Mouse (Mus musculus) lung, postnatal 10 days (tissue): Measurements from ENCODE around the gene Opcml.

Experiments used
- DNase-seq: peaks from one replicate; pipeline ENCODE4 v3.0.0; 2021

The Opcml gene

DNA sequence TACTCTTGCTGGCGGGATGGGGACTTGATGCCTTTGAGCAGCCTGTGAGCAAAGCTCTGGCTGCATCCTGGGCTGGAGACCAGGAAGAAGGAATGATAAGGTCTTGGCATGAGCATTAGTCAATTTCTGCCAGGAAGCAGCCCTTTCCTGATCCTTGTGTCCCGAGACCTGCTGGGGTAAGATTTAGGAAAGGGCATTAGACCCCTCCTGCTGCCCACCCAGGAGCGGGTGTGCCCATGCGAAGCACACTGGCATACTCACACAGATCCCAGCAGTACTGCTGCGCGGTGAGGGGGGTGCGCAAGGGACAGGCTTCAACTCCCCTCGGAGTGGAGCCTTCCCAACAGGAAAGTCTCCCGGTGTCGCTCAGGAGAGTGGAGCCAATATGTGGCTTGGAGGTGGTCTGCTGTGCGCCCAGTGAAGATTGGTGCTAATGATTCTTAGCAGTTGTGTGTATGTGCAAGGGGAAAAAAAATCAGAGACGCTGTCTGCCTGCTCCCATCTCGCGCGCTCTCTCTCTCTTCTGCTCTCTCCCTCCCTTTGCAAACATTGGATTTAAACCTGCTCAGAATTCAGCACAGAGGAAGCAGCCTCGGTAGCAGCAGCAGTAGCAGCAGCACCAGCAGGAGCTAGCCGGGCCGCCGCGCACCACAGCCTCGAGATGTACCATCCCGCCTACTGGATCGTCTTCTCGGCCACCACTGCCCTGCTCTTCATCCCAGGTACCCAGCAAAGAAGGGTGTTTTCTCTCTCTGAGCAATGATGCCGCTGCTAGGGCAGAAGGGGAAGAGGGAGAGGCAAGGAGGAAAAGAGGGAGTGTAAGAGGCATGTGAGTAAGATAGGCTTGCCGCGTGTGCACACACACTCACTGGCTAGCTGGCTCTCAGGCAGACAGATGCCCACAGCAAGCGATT is at the start of gene Opcml:
Gene Opcml (plus strand): TSS at position 51 of the 914 bp plus-strand sequence.
- DNase-seq: no peak

DNA sequence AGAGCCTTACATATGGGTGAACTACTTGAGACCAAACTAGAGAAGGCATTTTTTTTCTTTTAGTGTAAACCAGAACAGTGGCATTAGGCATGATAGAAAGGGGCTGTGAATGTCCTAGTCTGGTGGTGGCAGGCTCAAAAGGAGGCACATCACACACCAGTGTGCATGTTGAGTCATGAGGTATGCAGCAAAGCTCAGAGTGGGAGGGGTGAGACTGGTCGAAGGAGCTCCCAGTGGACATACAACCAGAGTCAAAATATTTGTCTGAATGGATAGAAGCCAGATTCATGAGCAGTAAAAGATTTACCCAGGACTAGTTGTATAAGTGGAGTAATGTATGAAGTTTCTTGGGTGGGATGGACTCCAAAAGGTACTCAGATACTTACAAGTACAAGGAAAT is 31.9 kb upstream of the Opcml start:
- no peak for DNase-seq

DNA sequence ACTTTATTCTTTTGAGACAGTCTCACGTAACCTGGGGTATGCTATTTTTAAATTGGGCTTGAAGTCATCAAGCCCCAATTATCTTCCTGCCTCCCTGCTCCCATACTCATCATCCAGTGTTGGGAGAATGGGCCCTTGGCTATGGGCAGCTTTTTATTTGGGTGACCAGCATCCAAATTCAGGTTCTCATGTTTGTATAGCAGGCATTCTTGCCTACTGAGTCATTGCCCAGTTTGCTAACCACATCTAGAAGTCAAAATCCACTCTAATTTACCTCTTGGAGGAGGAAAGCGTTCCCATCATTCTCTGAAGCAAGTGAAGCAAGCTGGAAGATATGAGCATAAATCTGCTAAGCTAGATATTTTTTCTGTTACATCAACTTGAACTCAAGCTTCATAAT is 29.4 kb upstream of the Opcml start:
- no peak for DNase-seq

DNA sequence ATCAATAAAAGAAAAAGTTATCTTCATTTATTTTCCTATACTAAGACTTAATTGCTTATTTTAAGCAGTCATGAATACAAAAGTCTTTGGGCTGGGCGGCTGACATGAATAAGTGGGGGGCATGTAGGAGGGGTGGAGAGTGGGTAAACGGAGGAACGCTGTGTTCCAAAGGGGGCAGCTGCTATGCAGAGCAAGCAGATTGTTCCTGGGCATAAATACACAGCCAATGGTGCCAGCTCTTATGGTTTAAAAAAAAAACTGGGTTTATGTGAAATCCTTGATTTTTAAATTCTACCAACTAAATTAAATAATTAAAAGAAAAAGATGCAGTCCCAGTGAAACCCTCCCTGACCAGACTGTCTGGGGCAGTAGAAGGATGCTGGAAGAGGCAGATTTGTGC is 24.1 kb upstream of the Opcml start:
- DNase-seq: no peak

DNA sequence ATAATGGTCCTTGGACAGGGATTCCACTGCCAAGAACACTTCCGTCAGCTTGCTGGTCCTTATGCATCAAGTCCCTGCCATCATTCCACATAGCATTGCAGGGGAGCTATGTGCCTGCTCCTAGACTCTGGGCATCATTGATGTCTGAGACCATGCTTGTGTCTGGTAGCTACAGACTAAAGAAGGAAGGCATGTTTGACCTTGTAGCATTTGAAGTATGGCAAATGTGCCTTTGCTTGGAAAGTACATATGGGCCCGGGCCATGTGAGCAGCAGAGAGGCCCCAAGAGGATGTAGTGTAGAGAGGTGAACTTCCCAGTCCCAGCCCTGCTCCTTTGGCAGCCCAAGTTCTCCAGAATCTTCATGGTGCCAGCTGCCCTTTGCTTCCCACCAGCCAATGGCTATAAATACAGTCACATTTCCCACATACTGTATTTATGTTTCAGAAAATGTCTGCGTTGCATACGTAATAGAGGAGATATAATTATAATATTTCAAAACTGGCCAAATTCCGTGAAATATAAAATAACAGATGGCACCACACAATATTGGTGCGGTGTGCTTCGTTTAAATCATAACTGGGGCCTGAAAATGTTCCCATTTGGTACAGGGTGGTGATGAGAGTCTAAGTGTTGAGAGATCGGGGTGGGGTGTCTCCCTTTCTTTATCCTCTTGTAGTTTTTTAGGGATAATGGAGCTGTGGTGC is 23.2 kb upstream of the Opcml start:
- DNase-seq: no peak

DNA sequence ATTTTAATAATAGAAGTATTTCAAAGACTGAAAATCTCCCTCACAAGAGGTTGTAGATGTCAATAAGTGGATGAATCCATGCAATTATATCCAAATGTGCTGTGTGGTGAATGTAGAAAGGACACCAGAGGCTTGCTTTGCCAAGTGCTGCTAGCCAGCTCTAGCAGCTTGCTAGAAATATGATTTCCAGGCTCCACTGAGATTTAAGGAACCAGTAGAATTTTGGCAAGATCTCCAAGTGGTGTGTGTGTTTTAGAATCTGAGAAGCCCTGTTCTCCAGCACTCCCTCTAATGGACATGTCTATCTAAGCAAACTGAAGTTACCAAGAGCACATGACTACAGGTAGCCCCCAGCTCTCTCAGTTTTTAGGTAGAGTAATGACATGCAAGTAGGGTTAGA is 21.8 kb upstream of the Opcml start:
- no peak for DNase-seq

DNA sequence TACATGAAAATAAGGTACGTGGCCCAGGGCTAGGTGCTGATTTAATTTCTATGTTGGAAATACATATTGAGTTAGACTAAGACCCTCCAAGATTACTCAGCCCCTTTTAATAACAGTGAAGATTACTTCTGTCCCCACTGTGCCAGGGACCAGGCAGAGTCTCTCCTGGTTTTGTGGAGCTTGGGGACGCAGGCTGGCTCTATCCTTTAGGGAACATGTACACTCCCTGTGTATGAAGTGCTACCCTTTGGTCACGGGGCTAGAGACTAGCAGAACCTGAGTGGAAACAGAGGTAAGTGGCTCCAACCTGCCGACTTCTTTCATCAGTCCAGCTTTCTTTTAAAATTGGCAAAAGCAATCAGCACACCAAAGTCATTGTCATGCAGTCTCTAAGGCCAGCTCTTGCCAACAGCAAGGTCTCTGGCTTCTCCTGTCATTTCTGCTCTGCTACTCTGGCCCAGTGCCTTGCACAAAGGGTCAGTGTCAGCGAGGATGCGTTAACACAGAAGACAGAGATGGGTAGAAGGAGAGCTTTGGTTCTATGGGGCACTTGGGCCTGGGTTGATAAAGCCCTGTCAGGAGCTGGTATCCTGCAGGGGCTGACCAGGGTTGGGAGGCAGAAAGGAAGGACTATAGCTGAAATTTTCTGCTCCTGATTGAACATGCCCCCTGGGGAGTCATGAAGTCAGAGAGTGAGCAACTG is 9.1 kb upstream of the Opcml start:
- no peak for DNase-seq

DNA sequence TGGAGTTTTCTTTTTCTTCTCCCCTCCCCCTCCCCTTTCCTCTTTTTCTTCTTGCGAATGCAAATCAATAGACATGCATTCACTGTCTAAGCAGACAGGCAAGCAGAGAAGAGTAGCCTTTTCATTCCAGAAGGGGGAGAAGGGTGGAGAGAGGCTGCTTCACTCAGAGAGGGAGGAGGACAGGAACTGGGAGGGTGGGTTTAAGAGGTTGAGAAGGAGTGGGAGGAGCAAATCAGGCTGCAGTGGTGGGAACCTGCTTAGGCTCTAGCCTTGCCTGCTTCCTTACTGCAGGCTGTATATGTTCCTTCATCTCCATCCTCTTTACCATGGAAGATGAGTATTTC is 8.6 kb upstream of the Opcml start:
- DNase-seq: no peak

DNA sequence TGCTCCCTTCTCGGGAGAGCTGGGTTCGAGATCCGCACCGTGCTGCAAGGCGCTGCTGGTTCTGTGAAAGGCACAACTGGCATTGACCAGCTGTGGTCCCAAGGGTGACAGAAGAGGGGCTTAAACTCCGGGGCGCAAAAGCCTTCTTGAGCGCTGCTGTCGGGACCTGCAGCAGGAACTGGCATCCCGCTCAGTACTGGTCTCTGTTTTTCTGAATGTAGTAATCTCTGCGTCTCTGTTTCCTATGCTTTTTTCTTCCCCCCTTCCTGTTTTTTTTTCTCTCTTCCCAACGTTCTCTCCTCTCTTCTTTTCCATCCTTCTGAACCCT is 1.0 kb downstream of the Opcml start:
- DNase-seq: no peak

DNA sequence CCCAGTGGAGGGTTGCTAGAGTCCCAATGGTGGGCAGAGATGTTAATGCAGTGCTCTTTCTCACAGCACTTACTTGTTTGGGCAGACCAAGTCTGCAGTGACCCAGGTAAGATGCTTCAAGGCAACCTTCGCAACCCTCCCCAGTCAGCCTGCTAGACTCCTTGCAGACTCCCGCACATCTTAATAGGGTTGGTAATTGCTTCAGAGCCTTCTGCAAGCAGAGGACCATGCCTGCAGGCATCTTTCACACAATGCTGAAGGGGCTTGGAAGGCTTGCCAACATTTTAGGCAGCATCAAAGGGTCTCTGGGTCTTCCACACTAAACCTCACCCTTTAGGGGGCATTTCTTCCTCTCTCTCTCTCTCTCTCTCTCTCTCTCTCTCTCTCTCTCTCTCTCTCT is 1.7 kb downstream of the Opcml start:
- DNase-seq: no peak

DNA sequence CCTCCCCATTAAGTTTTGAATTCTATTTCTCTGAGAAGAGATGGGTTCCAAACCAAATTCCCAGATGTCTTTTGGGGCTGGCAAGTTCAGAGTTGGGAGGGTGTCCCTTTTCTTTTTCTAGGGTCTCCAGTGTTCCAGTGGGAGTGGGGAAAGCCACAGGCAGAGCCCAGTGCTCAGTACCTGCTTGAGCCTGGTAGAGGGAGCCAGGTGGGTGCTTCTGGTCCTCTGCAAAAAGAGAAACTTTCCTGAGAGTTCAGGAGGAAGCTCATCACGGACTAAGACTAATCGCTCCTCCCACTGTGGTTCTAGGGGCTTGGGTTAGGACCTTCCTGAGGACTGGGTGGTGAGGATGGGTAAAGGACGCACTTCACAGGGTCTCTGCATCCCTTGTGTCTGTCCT is 2.4 kb downstream of the Opcml start:
- DNase-seq: no peak

DNA sequence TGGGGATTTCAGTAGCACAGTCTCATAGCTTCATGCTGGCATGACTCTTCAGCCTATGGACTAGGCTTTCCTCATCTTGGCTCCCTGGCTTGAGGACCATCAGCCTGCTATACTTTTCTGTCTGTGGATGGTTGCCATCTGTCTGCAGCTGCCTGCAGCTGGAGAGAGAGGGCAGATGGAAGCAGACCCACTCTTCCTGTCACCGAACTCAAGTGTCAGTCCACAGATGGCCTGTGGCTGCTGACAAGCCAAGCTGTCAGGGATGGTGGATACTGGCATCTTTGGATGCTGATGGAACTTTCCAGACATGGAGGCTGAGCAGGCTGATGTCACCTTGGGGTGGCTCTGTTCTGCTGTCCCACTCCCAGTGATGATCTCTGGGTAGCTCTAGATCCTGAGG is 6.0 kb downstream of the Opcml start:
- DNase-seq: peak; percentile 52

DNA sequence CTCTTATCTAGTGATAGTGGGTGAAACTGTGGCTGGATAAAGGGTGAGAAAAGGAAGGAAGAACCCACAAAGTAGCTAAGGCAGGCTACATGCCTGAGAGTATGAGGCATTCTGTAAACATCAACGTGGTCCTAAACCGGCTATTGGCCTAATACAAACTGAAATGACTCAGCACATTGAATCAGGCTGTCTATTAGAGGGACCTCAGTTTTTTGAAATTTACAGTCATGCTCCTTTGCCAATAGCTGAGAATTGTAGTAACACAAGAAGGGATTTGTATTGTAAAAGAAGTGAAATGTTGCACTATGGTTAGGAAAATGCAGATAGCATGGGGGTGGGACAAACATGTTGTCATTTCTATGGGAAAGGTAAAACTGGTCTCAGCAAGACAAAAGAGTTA is 10.4 kb downstream of the Opcml start:
- DNase-seq: no peak

DNA sequence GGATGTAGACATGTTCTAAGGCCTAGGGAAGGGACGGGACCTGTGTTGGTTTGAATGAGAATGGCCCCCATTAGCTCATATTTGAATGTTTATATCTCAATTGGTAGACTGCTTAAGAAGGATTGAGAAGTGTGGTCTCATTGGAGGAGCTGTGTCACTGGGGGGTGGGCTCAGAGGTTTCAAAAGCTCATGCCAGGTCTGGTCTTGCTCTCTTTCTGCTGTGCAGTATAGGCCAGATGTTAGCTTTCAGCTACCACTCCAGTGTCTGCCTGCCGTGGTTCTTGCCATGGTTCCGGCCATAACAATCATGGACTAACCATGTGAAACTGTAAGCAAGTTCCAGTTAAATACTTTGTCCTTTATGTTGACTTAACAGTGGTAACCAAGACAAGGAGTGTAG is 11.2 kb downstream of the Opcml start:
- no peak for DNase-seq

DNA sequence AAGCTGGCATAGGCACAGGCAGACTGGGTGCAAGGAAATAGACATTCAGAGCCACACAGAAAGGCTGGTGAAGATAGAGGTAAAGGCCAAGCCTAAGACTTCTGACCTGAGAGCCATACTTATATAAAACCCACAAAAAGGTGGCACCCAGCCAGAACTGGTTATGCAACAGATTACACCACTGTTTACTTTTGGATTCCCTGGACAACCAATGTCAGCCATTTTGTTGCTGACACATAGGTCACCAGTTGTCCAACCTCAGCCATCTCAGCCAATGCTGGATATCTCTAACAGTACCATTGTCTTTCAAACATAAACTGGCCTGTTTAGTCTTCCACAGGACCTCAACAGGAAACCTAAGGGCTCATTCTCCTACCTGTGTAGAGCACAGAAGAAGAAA is 11.8 kb downstream of the Opcml start:
- peak; percentile 29 for DNase-seq

DNA sequence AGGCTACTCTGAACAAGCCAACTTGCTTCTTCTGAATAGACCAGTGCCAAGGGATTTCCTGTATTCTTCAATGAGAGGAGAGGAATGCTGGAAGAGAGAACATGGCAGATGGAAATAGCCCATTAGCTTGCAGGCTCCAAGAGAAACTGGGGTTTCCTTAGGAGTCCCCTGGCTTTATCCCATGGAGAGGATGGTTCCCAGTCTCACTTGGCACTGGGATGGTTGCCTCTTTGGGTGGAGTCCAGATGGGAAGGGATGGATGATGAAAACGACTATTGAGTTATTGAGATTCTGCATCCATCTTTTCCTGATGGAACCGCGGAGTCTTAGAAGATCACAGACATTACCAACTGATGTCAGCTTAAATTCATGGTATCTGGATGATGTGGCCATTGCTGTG is 13.9 kb downstream of the Opcml start:
- DNase-seq: no peak

DNA sequence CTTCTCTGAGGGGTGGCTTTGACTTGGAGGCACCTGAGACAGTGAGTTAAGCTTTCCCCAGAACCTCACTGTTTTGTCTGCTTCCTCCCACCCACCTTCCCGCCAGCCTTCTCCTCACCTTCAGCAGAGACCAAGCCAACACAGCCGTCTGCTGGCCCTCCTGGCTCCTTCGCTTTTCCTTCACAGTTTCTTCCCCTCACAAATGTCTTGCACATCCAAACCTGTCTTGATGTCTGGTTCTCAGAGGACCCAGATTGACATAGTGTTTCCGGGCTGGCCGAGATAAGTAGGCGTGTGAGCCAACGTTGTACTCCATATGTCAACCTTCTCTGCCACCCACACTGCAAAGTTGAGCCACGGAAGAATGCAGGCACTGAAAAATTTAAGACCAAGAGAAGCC is 19.2 kb downstream of the Opcml start:
- DNase-seq: no peak

DNA sequence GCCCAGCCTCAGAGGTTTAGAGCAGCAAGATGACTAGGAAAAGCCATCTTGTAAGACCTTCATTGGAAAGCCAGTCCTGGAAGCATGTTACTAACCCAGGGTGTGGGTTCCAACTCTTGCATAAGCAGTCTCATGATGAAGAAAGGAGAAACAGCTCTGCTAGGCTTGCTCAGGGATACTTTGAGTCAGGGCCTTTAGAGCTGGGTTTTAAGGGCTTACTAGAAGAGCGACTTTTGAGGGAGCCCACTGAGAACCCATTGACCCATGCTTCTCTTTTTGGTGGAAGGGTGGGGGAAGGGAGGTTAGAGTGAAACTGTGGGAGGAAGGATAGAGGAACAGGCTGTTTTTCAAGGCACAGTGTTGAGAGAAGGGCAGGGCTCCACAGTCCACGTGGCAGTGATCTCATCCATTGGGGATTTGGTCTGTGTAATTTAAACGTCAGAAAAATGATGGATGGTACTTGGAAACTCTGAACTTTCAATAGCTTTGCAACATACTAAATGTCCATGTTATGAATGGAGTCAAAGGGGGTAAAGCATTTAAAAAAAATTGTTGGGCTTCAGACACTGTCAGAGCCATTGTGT is 22.7 kb downstream of the Opcml start:
- DNase-seq: peak; percentile 8

DNA sequence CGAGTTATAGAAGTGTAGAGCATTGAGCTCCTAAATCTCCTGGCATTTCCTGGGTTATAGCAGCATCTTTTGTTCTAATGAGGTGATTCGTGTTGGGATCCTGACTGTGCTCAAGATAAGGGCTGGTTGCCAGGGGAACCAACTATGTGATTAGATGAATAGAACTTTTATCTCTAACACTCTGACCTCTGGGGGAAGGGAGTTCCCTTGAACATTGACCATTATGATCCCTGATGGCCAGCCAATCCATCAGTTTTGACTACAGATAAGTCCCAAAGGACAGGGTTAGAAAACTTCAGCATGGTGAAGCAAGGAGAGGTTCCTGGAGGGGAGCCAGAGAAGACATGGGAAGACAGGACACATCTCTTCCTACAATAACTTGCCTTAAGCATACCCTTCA is 23.6 kb downstream of the Opcml start:
- DNase-seq: no peak

DNA sequence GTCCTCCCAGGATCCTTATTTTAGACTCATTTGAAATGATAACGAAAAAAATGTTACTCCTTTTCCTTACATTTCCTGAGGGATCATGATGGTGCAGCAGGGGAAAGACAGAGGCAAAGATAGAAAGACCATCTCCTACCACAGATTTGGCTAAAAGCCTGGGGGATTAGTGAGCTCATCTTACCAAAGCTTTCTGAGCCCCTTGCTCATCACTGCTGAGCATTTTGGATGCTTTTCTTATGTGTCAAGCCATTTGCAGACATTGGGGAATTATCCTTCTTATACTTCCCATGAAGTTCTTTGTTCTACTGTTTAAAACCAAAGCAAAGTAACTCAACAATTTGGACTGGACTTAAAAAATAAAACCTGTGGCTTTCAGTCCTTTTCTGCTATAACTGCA is 30.6 kb downstream of the Opcml start:
- no peak for DNase-seq

DNA sequence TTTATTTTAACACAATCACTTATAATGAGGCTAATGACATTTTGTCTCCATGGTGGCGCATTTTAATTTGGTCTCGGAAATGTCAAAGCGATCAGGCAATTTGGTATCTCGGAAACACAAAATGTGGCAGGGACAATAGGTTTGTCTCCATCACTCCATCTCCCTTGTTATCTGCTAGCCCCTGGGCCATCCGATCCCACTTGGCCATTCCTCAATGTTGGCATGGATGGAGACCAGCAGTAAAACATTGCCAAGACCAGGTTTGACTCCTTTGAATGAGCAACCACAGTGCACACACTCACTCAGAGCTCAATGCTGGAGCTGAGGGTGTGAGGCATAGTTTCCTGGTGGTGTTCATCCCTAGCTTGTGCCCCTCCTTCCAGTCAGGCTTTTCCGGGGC is 32.1 kb downstream of the Opcml start:
- DNase-seq: no peak

DNA sequence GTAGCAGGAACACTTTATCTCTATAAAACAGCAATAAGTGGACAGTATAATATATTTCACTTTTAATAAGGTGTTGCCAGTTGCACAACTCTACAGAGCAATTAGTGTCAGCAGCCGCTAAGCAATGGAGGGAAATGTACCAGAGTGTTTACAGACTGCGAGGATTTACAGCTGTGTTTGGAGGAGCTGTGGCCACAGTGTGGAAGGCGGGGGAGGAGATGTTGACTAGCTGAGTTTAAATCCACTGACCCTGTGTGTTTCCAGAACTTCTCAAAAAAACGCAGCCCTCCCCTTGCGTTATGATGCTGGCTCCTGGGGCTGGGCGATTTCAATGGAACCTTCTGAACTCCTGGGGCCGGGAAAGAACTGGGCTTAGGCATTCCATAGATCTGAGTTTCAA is 33.8 kb downstream of the Opcml start:
- peak; percentile 4 for DNase-seq

DNA sequence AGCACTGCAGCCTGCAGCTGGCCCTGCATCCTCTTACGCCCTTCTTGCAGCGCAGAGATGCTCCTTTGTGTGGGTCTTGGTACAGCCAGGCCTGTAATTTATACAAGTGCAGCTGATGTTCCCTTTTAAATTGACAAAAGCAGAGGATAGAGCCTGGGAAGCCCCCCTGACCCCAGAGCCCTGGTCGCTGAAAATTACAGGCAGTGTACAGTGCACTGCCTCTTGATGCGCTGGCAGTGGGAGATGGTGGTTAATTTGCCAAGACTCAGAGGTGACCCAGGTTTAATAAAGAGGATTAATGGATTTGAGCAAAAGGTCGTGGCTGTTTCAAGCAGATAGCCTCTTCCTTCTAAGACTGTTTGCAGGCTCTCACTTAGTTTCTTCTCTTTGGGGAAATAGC is 39.9 kb downstream of the Opcml start:
- no peak for DNase-seq

DNA sequence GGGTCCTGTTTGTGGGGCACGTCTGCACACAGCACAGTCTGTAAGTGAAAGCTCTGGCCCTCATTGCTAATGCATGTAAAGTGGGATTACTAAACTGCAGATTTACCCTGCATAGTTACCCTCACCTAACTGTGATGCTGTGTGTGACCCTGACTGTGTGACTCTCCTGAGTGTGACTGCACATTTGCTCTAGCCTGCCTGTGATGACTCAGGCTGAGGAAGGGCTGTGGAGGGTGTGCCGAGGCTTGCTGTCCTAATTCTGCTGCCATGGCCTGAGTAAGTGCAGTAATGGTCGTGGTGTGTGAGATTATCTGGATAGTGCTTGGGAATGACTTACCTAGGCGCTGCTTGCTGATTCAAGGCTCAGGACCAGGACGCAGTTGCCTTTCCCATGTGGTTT is 52.2 kb downstream of the Opcml start:
- DNase-seq: no peak
